Mouse (Mus musculus) small intestine, adult 2 months (tissue): Measurements from ENCODE around the gene Scd4. TPM values are rescaled to one million over a fixed set of nuclear protein-coding genes. Genes with fewer than 3 reads are reported as not detected.
A peak's percentile ranks its signal among the peaks of the same experiment; 100 is the strongest.
"Not testable (repeated sequence)": the region's sequence is repeated elsewhere in the genome, so short reads cannot be mapped to it uniquely, and the experiment has no call there.

ENCODE experiments used
- H3K27ac ChIP-seq: fragments of 200-500 bp; 2 replicates; pipeline ENCODE4 v1.5.1; 2012; ENCODE audit warnings: low read depth, low read length, control low read depth, inconsistent platforms; ENCODE audit not compliant: insufficient read depth
- H3K27me3 ChIP-seq: fragments of 200-500 bp; 2 replicates; pipeline ENCODE4 v1.6.1; 2012; ENCODE audit warnings: mild to moderate bottlenecking, moderate library complexity, low read length, inconsistent platforms; ENCODE audit not compliant: control insufficient read depth, insufficient read depth
- H3K36me3 ChIP-seq: fragments of 200-500 bp; 2 replicates; pipeline ENCODE4 v1.6.1; 2012; ENCODE audit warnings: mild to moderate bottlenecking, low read length, control low read depth, inconsistent platforms; ENCODE audit not compliant: control insufficient read depth, insufficient read depth
- H3K4me1 ChIP-seq: fragments of 200-500 bp; 2 replicates; pipeline ENCODE4 v1.6.1; 2012; ENCODE audit warnings: low read length, inconsistent platforms, mixed read lengths; ENCODE audit not compliant: control insufficient read depth, insufficient read depth, insufficient read length
- H3K4me3 ChIP-seq: fragments of 200-500 bp; 2 replicates; pipeline ENCODE4 v1.5.1; 2012; ENCODE audit warnings: low read depth, mild to moderate bottlenecking, control low read depth, inconsistent platforms, low read length, moderate library complexity
- CTCF ChIP-seq: fragments of 200-500 bp; IDR thresholded peaks from 2 replicates; pipeline ENCODE4 v1.5.1; 2012; ENCODE audit warnings: low read depth, mild to moderate bottlenecking, control low read depth, inconsistent platforms, low read length, moderate library complexity, mixed read lengths; ENCODE audit not compliant: insufficient replicate concordance, insufficient read length; ENCODE audit errors: extremely low read depth
- POLR2A ChIP-seq: fragments of 200-500 bp; IDR thresholded peaks from 2 replicates; pipeline ENCODE4 v1.6.1; 2012; ENCODE audit warnings: low read depth, mild to moderate bottlenecking, control low read depth, inconsistent platforms, low read length, moderate library complexity
- WGBS: fragments of 180-500 bp; shearing (Covaris S2); methylation state at CpG from one replicate; pipeline ENCODE4 v1.1.7; 2018; 5-methylcytosine and 5-hydroxymethylcytosine counted together
- polyA plus RNA-seq: library from polyadenylated mRNA; depleted of rRNA; stranded (reverse); fragments of >200 nt; gene quantifications from 2 replicates; pipeline ENCODE4 v1.2.3, GENCODE M21; 2012

Scd4 gene
- polyA plus RNA-seq, 1 experiment: 0.22 TPM

DNA sequence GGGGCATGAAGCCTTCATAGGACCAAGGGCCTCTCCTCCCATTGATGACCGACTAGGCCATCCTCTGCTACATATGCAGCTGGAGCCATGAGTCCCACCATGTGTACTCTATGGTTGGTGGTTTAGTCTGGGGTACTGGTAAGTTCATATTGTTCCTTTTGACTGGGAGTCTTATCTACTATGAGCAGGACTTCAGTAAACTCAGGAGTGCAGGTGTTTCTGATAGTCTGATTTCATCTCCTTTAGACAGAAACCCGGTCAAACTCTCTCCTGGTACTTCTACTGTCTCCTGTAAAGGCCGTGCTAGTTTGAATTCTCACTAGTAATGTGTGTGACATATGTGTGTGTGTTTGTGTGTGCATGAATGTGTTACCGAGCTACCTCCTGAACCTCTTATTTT lies 32.8 kb downstream of the Scd4 start:
- no peak for TF ChIP-seq POLR2A
- TF ChIP-seq CTCF: no peak
- Histone ChIP-seq H3K4me3 (no peak overlapping the region), H3K27ac (no peak overlapping the region), H3K36me3 (no peaks in the 10 kb centered on the region), H3K4me1 (no peaks in the 10 kb centered on the region), H3K27me3 (no peaks in the 10 kb centered on the region; the same call in 1 of the 2 replicates)
- WGBS: 80% methylated on average over 4 of the region's 4 CpGs

DNA sequence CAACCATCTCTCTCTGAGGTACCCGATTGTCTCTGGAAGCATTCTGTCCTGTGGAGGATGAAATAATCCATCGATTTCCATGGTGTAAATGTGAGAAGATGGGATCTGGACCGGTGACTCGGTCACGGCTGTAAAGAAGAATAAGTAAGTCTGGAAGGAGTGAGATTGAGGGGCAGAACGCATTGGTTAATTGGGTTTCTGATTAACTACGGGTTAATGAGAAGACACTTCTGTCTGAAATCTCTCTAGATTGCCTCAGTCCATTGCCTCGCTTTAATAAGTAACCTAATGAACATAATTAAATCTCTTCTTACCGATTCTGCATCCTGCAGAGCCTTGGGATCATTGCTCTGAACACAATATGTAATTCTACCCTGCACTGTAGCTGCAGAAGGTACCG lies 34.2 kb downstream of the Scd4 start:
- not testable (repeated sequence) for H3K4me1 ChIP-seq, H3K4me3 ChIP-seq, H3K27me3 ChIP-seq, H3K27ac ChIP-seq, H3K36me3 ChIP-seq
- WGBS: 57% methylated on average over 10 of the region's 10 CpGs

DNA sequence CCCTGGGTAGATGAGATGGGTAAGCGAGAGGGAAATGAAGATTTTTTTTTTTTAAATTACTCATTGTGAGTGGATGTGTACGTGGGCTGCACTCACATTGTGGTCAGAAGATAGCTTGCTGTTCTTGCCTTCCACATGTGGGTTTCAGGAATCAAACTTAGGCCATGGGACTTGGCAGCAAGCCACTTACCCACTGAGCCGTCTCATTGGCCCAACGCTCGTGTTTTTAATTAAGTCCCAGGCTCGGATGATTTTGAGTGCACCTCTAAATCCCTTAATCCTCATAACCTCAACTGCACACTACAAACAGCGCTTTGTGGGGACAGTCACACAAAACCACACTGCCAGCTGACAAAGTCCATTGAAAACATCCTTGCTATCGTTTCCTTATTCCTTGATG lies 36.5 kb downstream of the Scd4 start:
- 62% methylated on average over 8 of the region's 8 CpGs for whole genome bisulfite sequencing
- Histone ChIP-seq H3K36me3 (no peaks in the 10 kb centered on the region), H3K4me3 (no peak overlapping the region), H3K27me3 (no peaks in the 10 kb centered on the region; the same call in 1 of the 2 replicates), H3K4me1 (no peaks in the 10 kb centered on the region), H3K27ac (no peak overlapping the region)
- no peak for TF ChIP-seq POLR2A
- no peak for TF ChIP-seq CTCF

DNA sequence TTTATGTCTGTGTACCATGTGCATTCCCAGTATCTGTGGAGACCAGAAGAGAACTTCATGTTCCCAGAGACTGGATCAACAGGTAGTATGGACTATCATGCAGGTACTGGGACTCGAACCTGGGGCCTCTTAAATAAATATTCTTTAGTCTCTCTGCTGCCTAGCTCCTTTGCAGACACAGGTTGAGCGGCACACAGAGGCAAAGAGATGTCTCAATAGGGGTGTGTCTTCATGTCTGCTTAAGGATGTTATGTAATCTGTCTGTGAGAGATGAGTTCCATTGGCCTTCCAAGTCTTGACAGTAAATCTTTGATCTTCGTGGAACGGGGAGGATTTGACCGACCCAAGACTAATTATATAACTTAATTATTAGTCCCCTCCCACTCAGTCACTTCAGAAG lies 37.3 kb downstream of the Scd4 start:
- H3K4me1 ChIP-seq: no peaks in the 10 kb centered on the region
- no peak overlapping the region for H3K4me3 ChIP-seq
- WGBS: 57% methylated on average over 5 of the region's 5 CpGs
- no peaks in the 10 kb centered on the region for H3K36me3 ChIP-seq
- H3K27me3 ChIP-seq: no peaks in the 10 kb centered on the region; the same call in 1 of the 2 replicates
- H3K27ac ChIP-seq: no peak overlapping the region
- no peak for TF ChIP-seq CTCF
- TF ChIP-seq POLR2A: no peak

- H3K4me1 ChIP-seq: no peaks in the 10 kb centered on the region
- 12% methylated on average over 6 of the region's 6 CpGs for WGBS
- no peaks in the 10 kb centered on the region; the same call in 1 of the 2 replicates for H3K27me3 ChIP-seq
- no peak overlapping the region for H3K27ac ChIP-seq
- no peak overlapping the region for H3K4me3 ChIP-seq
- TF ChIP-seq CTCF (peak; percentile 82; the same call in 1 of the 2 replicates), POLR2A (no peak)
- no peaks in the 10 kb centered on the region for H3K36me3 ChIP-seq
Observed at GRCm38 (mm10) chr19:44372969-44373368, 40.1 kb downstream of the Scd4 start.

DNA sequence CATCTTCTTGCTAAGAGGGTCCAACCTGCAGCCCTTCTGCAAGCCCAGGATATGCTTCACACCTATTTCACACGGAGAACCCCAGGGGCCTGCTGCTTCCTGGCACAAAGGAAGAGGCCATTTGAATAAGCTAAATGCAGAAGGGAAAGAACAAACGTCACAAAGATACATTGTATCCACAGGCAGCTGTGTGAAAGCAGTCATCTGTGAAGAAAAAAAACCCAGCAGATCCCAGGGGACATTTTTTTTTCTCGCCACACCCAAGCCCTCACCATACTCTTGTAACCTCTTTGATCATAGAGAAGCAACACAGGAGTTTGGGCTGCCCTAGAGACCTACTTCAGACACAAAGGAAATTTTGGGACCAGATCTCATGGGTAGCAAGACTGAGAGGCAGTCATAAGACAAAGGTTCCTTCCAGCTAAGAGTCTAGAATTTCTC lies 43.6 kb downstream of the Scd4 start:
- H3K27ac ChIP-seq: no peak overlapping the region
- no peaks in the 10 kb centered on the region for H3K4me1 ChIP-seq
- no peak overlapping the region for H3K4me3 ChIP-seq
- TF ChIP-seq POLR2A: no peak
- 31% methylated on average over 3 of the region's 3 CpGs for WGBS
- H3K27me3 ChIP-seq: no peaks in the 10 kb centered on the region; the same call in 1 of the 2 replicates
- no peaks in the 10 kb centered on the region for H3K36me3 ChIP-seq

DNA sequence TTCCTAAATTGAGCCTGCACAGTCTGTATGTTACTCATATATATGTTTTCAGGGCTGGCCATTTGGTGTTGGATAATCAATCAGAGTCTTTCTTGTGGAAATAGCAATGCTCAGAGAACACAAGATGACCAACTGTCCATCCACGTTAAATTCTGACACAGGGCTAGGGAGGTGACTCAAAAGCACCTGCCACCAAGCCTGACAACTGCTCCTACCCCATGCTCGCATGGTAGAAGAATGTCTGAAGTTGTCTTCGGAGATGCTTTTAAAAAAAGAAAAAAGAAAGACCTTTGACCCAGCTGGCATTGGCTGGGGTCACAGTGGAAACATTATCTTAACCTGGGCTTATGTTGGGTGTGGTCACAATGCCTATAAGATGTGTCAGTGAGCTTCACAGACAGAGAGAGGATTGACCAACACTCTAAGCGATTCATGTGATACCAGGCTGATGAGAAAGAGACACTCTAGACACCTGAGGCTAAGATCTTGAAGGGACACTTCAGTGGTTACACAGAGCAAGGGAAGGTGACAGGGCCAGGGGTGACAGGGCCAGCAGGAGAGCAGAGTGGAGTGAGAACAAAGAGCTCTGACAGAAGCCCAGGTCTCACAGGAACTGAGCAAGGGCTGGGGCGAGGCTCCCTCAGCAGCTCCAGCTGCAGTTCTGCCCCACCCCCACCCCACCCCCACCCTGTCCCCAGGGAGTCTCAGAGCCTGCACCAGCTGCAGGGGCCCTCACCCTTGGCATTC lies 44.9 kb downstream of the Scd4 start:
- TF ChIP-seq POLR2A (no peak), CTCF (no peak)
- WGBS: 28% methylated on average over 5 of the region's 5 CpGs
- Histone ChIP-seq H3K27me3 (no peaks in the 10 kb centered on the region; the same call in 1 of the 2 replicates), H3K36me3 (no peaks in the 10 kb centered on the region), H3K27ac (no peak overlapping the region), H3K4me3 (no peak overlapping the region), H3K4me1 (no peaks in the 10 kb centered on the region)

- Histone ChIP-seq H3K4me3 (no peak overlapping the region), H3K36me3 (no peaks in the 10 kb centered on the region), H3K27ac (no peak overlapping the region), H3K4me1 (no peaks in the 10 kb centered on the region), H3K27me3 (no peaks in the 10 kb centered on the region; the same call in 1 of the 2 replicates)
- no peak for TF ChIP-seq POLR2A
- no peak for TF ChIP-seq CTCF
Observed at GRCm38 (mm10) chr19:44379090-44379489, 46.2 kb downstream of the Scd4 start.
